Mouse (Mus musculus): ENCODE results near the gene Stau1.

- TF ChIP-seq CTCF (IDR thresholded peaks at IDR 0.05; ENCODE audit: low read depth) (no peak), EP300 (optimal IDR thresholded peaks at IDR 0.05) (no peak)
These were observed 89.4 kb downstream of the Stau1 start for GRCm38 (mm10) chr2:166906523-166907182.

Measured in stomach, postnatal 0 days (tissue).